Mouse (Mus musculus) lung, embryonic 14.5 days (tissue): ENCODE data around the gene Ctse. TPM values are rescaled to one million over a fixed set of nuclear protein-coding genes. Genes with fewer than 3 reads are reported as not detected.

Experiments used
- ATAC-seq: fragments of 200-750 bp; cut with Nextera tagmentation; 2 replicates; pipeline ENCODE4 v1.8.0; 2017; ENCODE audit warnings: mild to moderate bottlenecking, moderate TSS enrichment, moderate library complexity; ENCODE audit not compliant: insufficient read depth
- DNase-seq: peaks from one replicate; pipeline ENCODE4 v3.0.0-alpha.2; 2015
- H3K27ac ChIP-seq: fragments of 300-500 bp; sonication (generic); 2 replicates; pipeline ENCODE4 v1.5.1; 2014; ENCODE audit warnings: low read depth, mild to moderate bottlenecking, moderate library complexity
- H3K27me3 ChIP-seq: fragments of 300-500 bp; sonication (generic); 2 replicates; pipeline ENCODE4 v1.6.1; 2014; ENCODE audit warnings: low read length, control low read depth; ENCODE audit not compliant: insufficient read depth
- H3K36me3 ChIP-seq: fragments of 300-500 bp; sonication (generic); 2 replicates; pipeline ENCODE4 v1.6.1; 2014; ENCODE audit warnings: control low read depth; ENCODE audit not compliant: insufficient read depth
- H3K4me1 ChIP-seq: fragments of 300-500 bp; sonication (generic); 2 replicates; pipeline ENCODE4 v1.6.1; 2014; ENCODE audit warnings: antibody characterized with exemption, control low read depth; ENCODE audit not compliant: insufficient read depth
- H3K4me2 ChIP-seq: fragments of 300-500 bp; sonication (generic); 2 replicates; pipeline ENCODE4 v1.6.1; 2014; ENCODE audit warnings: mild to moderate bottlenecking
- H3K4me3 ChIP-seq: fragments of 300-500 bp; sonication (generic); 2 replicates; pipeline ENCODE4 v1.5.1; 2014; ENCODE audit warnings: low read depth, low read length
- H3K9ac ChIP-seq: fragments of 300-500 bp; sonication (generic); 2 replicates; pipeline ENCODE4 v1.6.1; 2014
- H3K9me3 ChIP-seq: fragments of 300-500 bp; sonication (generic); 2 replicates; pipeline ENCODE4 v1.6.1; 2016; ENCODE audit warnings: low read depth, low read length, control low read depth
- CTCF ChIP-seq: IDR thresholded peaks from 2 replicates; pipeline ENCODE4 v1.5.1; 2016; ENCODE audit warnings: antibody characterized with exemption, low read depth
- WGBS: fragments of 180-500 bp; shearing (Covaris S2); extraction: QIAGEN DNeasy Blood & Tissue Kit; methylation state at CpG from one replicate; pipeline ENCODE4 v1.1.7; 2014; 5-methylcytosine and 5-hydroxymethylcytosine counted together
- polyA plus RNA-seq: library from polyadenylated mRNA; unstranded; fragments of >200 nt; fragmentation: Nextera tagmentation; extraction: Ambion mirVana; gene quantifications from 2 replicates; pipeline ENCODE4 v1.2.1, GENCODE M21; 2014

The Ctse gene
- polyA plus RNA-seq, 1 experiment from 2014 or later = 0.78 TPM

DNA sequence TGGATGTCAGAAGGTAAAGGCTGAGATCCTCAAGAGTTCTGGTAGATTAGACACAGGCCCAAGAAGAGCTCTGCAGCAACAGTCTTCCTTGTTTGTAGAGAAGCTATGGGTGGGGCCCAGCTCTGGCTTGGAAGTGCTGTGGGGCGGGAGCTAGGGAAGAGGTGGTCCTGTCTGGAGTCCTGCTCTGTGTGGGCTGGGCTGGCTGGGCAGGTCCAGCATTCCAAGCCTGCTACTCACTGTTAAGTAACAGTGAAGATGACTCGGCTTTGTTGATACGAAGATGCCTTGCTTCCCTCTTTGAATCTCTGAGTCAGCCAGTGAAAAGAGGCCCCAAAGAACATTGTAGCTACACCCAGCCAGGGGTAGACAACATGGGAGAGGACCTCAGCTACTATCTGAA, 52.3 kb downstream of the Ctse start:
- Histone ChIP-seq H3K4me3 (no peak overlapping the region), H3K9me3 (no peaks in the 10 kb centered on the region), H3K9ac (no peak overlapping the region), H3K27me3 (no peaks in the 10 kb centered on the region), H3K36me3 (no peaks in the 10 kb centered on the region), H3K4me2 (no peak overlapping the region), H3K27ac (no peak overlapping the region), H3K4me1 (no peaks in the 10 kb centered on the region)
- WGBS = 39% methylated on average over 3 of the region's 3 CpGs
- no peak for TF ChIP-seq CTCF
- peak; percentile 81 for ATAC-seq
- DNase-seq = peak; percentile 36

GRCm38 (mm10) chr1:131691356-131691755, 53.2 kb downstream of the Ctse start:
- Histone ChIP-seq H3K4me3 (no peak overlapping the region), H3K36me3 (no peaks in the 10 kb centered on the region), H3K27ac (no peak overlapping the region), H3K4me1 (no peaks in the 10 kb centered on the region), H3K9ac (no peak overlapping the region), H3K9me3 (no peaks in the 10 kb centered on the region), H3K27me3 (no peaks in the 10 kb centered on the region), H3K4me2 (no peak overlapping the region)
- no peak for DNase-seq
- TF ChIP-seq CTCF = no peak
- ATAC-seq = no peak

DNA sequence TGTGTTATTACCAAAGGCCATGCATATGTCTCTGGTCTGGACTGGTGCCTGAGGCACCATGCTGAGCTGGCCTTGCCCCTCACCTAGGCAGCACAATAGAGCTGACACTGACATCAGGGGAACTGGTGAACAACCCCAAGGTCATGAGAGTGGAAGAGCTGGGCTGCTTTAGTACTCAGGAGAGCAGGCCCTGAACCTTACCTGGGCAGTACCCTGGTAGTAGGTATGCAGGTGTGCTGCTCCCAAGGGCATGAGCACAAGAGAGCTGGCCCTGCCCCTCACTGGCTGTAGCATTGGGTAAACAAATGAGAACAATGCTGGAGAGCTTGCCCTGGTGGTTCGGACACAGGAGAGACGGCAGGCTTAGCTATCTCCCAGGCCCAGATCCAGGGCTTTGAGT, 57.2 kb downstream of the Ctse start:
- WGBS = 61% methylated on average over 2 of the region's 2 CpGs
- no peak overlapping the region for H3K27ac ChIP-seq
- no peak for TF ChIP-seq CTCF
- H3K4me3 ChIP-seq = no peak overlapping the region
- no peaks in the 10 kb centered on the region for H3K9me3 ChIP-seq
- DNase-seq (no peak), ATAC-seq (no peak)
- H3K4me2 ChIP-seq = no peak overlapping the region
- no peaks in the 10 kb centered on the region for H3K36me3 ChIP-seq
- H3K27me3 ChIP-seq = no peaks in the 10 kb centered on the region
- H3K4me1 ChIP-seq = no peaks in the 10 kb centered on the region
- H3K9ac ChIP-seq = no peak overlapping the region

DNA sequence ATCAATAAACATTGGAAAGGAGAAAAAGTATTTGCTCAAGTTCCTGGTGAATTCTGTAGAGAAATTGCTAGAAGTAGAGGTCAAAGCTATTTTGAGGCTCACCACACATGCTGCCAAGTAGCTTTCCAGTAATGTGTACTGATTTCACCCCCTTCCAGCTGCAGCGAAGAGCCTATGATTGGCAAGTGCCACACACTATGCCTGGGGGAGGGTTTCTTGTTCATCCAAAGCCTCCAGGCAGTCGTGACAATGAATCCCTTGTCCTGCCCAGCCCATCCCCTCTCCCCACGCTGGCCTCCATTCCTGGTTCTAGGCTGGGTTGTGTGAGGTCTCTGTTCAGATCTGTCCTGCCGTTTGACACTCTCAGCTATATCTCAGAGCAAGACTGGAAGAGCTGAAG, 58.2 kb downstream of the Ctse start:
- H3K36me3 ChIP-seq = no peaks in the 10 kb centered on the region
- no peaks in the 10 kb centered on the region for H3K27me3 ChIP-seq
- H3K4me1 ChIP-seq = no peaks in the 10 kb centered on the region
- no peak overlapping the region for H3K9ac ChIP-seq
- no peak overlapping the region for H3K27ac ChIP-seq
- no peak overlapping the region for H3K4me3 ChIP-seq
- H3K4me2 ChIP-seq = no peak overlapping the region
- no peak for TF ChIP-seq CTCF
- ATAC-seq (no peak), DNase-seq (no peak)
- H3K9me3 ChIP-seq = no peaks in the 10 kb centered on the region
- WGBS = 54% methylated on average over 4 of the region's 4 CpGs

- no peak for TF ChIP-seq CTCF
- no peak for ATAC-seq
- Histone ChIP-seq H3K4me3 (no peak overlapping the region), H3K9me3 (no peaks in the 10 kb centered on the region), H3K9ac (no peak overlapping the region), H3K4me1 (no peaks in the 10 kb centered on the region), H3K4me2 (no peak overlapping the region), H3K36me3 (no peaks in the 10 kb centered on the region), H3K27ac (no peak overlapping the region), H3K27me3 (no peaks in the 10 kb centered on the region)
- DNase-seq = no peak
- 83% methylated on average over 3 of the region's 3 CpGs for WGBS
These were observed 60.7 kb downstream of the Ctse start for GRCm38 (mm10) chr1:131698770-131699169.

GRCm38 (mm10) chr1:131699642-131700041, 61.5 kb downstream of the Ctse start:
- no peak; the same call in 1 of the 2 replicates for ATAC-seq
- Histone ChIP-seq H3K36me3 (no peaks in the 10 kb centered on the region), H3K9me3 (no peaks in the 10 kb centered on the region), H3K4me1 (no peaks in the 10 kb centered on the region), H3K4me3 (no peak overlapping the region), H3K27ac (no peak overlapping the region), H3K9ac (no peak overlapping the region), H3K27me3 (no peaks in the 10 kb centered on the region), H3K4me2 (no peak overlapping the region)
- no peak for TF ChIP-seq CTCF
- DNase-seq = peak; percentile 24
- WGBS = 47% methylated on average over 4 of the region's 4 CpGs

DNA sequence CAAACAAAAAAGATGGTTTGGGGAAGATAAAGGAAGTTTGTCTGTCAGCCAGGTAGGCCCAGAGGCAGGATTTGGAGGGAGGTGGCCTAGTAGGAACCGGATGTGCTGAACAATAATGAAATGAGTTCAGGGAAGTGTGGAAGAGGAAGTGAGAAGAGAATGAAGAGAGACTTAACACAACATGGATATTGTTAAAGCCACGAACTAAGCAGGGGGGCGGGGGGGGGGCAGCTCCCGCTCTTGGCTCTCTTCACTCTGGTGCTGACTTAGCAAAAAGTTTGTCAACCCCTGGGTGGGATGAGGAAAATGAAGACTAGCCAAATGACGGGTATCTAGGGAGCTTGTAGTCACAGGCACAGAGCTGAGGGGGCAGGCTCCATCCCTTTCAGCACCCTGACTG, 62.3 kb downstream of the Ctse start:
- Histone ChIP-seq H3K27me3 (no peaks in the 10 kb centered on the region), H3K36me3 (no peaks in the 10 kb centered on the region), H3K27ac (no peak overlapping the region), H3K4me3 (no peak overlapping the region), H3K9me3 (no peaks in the 10 kb centered on the region), H3K4me1 (no peaks in the 10 kb centered on the region), H3K9ac (no peak overlapping the region), H3K4me2 (no peak overlapping the region)
- DNase-seq (no peak), ATAC-seq (no peak)
- 72% methylated on average over 5 of the region's 5 CpGs for WGBS
- no peak for TF ChIP-seq CTCF

DNA sequence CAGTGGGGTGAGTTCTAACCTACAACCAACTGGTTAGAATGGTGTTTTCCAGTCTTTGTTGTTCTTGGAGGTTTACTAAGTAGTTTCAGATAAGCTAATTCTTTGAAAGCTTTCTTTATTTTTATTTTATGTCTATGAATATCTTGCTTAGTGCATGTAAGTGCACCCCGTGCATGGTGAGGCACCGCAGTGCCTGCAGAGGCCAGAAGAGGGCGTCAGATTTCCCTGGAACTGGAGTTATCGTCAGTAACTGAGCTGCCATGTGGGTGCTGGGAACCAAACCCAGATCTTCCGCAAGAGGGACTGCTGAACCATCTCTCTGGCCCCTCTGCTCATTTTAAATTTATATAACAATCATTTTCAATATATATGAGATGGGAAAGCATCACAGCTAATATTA, 63.3 kb downstream of the Ctse start:
- ATAC-seq = no peak
- 0 out of 2 replicates have a peak, but pooled peaks have one; percentile 4 for TF ChIP-seq CTCF
- WGBS = 80% methylated on average over 5 of the region's 5 CpGs
- DNase-seq = no peak
- H3K27me3 ChIP-seq = no peaks in the 10 kb centered on the region
- H3K9ac ChIP-seq = no peak overlapping the region
- no peaks in the 10 kb centered on the region for H3K36me3 ChIP-seq
- no peaks in the 10 kb centered on the region for H3K9me3 ChIP-seq
- no peaks in the 10 kb centered on the region for H3K4me1 ChIP-seq
- no peak overlapping the region for H3K4me3 ChIP-seq
- H3K4me2 ChIP-seq = no peak overlapping the region
- no peak overlapping the region for H3K27ac ChIP-seq
